Mouse (Mus musculus): ENCODE data around the gene Cox6a2. TPM values are rescaled to one million over a fixed set of nuclear protein-coding genes. Genes with fewer than 3 reads are reported as not detected.

Cox6a2 gene
- 31.1 and 37.6 TPM in 2 replicates for polyA plus RNA-seq (2021; fragmentation: Nextera tagmentation)
- long read RNA-seq, experiment 1, transcript Cox6a2-201 (3 exons, 680 nt): major isoform, 17 of 17 reads
- long read RNA-seq, experiment 1, partial matches to known transcripts: 0 of 17 reads
- long read RNA-seq, experiment 1, other reads (novel, unspliced or antisense): 0 of 17 reads
- long read RNA-seq, experiment 2, partial matches to known transcripts: 0 of 1 reads
- long read RNA-seq, experiment 2, other reads (novel, unspliced or antisense): 0 of 1 reads

DNA sequence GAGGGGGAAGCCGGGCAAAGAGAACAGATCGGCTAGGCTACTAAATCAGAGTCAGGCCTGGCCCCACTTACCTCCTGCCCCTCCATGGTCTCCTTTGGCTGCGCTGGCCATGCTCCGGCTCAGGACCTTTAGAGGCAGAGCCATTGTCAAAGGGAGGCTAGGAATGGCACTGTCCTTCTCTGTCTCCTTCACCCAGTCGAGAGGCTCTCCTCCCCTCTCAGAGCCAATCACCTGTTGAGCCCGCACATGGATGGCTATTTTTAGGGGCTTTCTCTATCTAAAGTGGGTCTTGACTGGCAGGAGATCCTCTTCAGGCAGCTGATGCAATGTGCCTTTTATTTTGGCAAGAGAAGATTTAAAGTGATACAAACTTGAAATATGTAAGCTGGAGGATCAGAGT is at the start of gene Cox6a2:
Cox6a2 (minus strand) TSS at position 236 of the 400 bp plus-strand sequence.

GRCm38 (mm10) chr7:128246496-128247391 is 40.6 kb upstream of the Cox6a2 start, which contains the start of gene Tgfb1i1:
Tgfb1i1 (plus strand) TSS chr7:128246812.

DNA sequence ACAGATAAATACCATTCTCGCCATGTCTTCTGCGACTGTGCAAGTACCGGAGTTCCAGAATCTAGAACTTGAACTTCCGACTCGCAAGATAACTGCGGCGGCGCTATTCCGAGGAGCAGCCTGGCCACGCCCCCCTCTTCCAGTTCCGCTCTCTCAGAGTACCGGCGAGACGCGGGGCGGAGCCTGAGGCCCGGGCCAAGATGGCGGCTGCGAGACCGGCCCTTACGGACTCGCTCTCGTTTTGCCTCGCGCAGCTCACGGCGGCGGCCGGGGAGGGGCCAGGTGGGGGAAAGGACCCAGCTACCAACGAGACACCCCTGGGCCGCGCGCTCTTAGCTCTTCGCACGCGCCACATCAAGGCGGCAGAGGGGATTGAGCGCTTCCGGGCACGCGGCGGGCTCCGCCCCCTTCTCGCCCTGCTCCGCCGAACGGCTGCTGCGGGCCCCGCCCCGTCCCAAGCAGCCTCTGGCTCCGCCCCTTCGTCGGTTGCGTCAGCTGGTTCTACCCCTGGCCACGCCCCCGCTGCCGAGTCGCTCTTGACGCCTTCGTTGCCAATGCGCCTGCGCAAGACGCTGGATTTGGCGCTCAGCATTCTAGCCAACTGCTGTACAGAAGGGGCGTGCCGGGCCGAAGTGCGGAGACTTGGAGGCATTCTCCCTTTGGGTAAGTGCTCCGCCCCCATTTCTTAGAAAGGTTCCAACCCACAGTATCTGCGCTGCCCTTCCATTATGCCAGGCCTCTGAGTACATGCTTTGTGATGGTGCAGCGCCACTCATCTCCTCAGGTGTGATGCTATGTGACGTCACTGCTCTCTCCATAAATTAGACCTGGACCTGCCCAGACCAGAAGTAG is 32.0 kb upstream of the Cox6a2 start, which contains the start of gene 9130023H24Rik:
9130023H24Rik (minus strand) TSS at position 105 of the 852 bp plus-strand sequence.

DNA sequence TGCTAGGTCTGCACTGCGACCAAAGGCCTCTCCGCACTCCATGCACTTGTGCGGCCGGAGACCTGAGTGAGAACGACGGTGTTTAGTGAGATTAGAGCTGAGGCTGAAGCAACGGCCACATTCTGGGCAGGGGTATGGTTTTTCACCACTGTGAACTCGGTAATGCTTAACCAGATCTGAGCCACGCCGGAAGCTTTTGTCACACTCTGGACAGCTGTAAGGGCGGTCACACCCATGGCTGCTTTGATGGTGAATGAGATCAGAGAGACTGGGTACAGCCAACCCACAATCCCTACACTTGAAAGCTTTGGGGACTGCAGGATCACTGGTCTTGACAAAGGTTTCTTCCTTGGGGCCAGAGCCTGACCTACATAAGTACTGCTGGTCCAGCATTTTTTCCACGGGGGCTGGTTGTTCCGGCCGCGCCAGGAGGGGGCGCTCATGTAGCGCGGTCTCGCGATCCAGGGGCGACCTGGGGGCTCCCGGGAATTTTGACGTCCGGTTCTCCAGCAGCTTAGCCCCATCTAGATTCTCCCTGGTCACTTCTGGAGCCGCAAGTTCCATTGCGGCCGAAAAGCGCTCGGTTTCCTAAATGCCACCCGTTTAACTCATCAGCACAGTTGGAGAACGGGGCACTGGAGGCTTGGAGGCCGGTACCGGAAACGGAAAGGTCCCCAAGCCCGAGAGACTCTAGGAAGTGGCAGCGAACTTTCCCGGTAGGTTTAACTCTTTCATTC is 30.8 kb upstream of the Cox6a2 start, which contains the start of gene Armc5:
Armc5 (plus strand) TSS at position 487 of the 737 bp plus-strand sequence.

Other genes with a start within 250 kb of the Cox6a2 start
- gene Fus, start 238.9 kb downstream of the Cox6a2 start, polyA plus RNA-seq (2021; fragmentation: Nextera tagmentation): 5.8 TPM in 2 replicates
- gene Pycard, start 212.5 kb downstream of the Cox6a2 start, polyA plus RNA-seq (2021; fragmentation: Nextera tagmentation): 16.7 and 20.5 TPM in 2 replicates
- not detected in 2 replicates for gene Trim72, start 202.4 kb downstream of the Cox6a2 start, polyA plus RNA-seq (2021; fragmentation: Nextera tagmentation)
- 3.3 and 3.4 TPM in 2 replicates for gene Itgam, start 143.7 kb downstream of the Cox6a2 start, polyA plus RNA-seq (2021; fragmentation: Nextera tagmentation)
- 0.04 TPM in 1 of 2 replicates, not detected in the other for gene Gm49368, start 143.7 kb downstream of the Cox6a2 start, polyA plus RNA-seq (2021; fragmentation: Nextera tagmentation)
- gene Itgax, start 76.8 kb downstream of the Cox6a2 start, polyA plus RNA-seq (2021; fragmentation: Nextera tagmentation): 0.14 and 0.23 TPM in 2 replicates
- gene Itgad, start 52.0 kb downstream of the Cox6a2 start, polyA plus RNA-seq (2021; fragmentation: Nextera tagmentation): 0.50 and 0.52 TPM in 2 replicates
- 8.8 and 10.3 TPM in 2 replicates for gene Armc5, start 31.0 kb upstream of the Cox6a2 start, polyA plus RNA-seq (2021; fragmentation: Nextera tagmentation)
- gene 9130023H24Rik, start 31.6 kb upstream of the Cox6a2 start, polyA plus RNA-seq (2021; fragmentation: Nextera tagmentation): 3.7 and 4.2 TPM in 2 replicates
- 13.7 and 18.3 TPM in 2 replicates for gene Tgfb1i1, start 40.4 kb upstream of the Cox6a2 start, polyA plus RNA-seq (2021; fragmentation: Nextera tagmentation)
- not detected in 2 replicates for gene Slc5a2, start 59.3 kb upstream of the Cox6a2 start, polyA plus RNA-seq (2021; fragmentation: Nextera tagmentation)
- 17.7 and 20.3 TPM in 2 replicates for gene BC017158, start 91.8 kb upstream of the Cox6a2 start, polyA plus RNA-seq (2021; fragmentation: Nextera tagmentation)
- gene Rgs10, start 212.4 kb upstream of the Cox6a2 start, polyA plus RNA-seq (2021; fragmentation: Nextera tagmentation): 127 and 136 TPM in 2 replicates